Mouse (Mus musculus): ENCODE measurements around the gene Emsy.

The Emsy gene

GRCm38 (mm10) chr7:98542731-98543142, 113.8 kb downstream of the Emsy start:
- no peak for DNase-seq (ENCODE audit: low spot score in 2 of 2)

DNA sequence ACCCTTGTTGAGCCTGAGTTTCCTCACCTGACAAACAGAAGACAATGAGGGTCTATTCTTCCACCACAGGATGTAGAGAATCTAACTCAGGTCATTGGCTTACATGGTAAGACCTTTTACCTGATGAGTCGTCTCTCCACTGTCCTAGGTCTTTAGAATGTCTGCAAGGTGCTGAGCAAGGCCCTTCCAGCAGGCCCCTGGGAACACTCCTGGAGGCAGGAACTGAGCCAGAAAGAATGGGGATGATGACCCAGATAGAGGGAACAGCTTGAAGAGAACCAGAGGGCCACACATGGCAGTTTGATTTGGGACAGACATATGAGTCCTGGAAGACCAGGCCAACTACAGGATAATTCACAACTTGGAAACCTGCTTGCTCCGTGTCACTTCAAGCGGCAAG, 114.3 kb downstream of the Emsy start:
- no peak for DNase-seq (ENCODE audit: low spot score in 2 of 2)

DNA sequence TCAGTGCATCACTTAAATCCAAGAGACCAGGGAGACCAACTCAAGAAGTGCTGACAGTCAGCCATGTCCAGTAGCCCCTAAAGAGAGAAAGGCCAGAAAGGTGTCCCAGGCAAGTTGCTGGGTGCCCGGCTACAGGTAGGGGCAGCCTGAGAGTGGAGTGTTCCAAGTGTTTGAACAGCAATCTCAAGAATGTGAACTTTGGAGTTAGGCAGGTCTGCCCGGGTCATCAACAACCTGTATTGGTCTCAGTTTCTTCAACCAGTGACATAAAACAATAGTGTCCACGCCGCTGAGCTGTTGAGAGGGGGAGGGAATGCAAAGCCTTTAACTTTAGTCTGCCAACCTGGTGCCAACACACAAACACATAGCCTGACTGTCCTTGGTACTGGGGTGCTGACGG, 115.0 kb downstream of the Emsy start:
- no peak for DNase-seq (ENCODE audit: low spot score in 2 of 2)

GRCm38 (mm10) chr7:98540879-98541278, 115.7 kb downstream of the Emsy start:
- no peak for DNase-seq (ENCODE audit: low spot score in 2 of 2)

- DNase-seq (ENCODE audit: low spot score in 2 of 2) = no peak
Observed at GRCm38 (mm10) chr7:98537967-98538573, 118.5 kb downstream of the Emsy start.

GRCm38 (mm10) chr7:98537210-98537966, 119.2 kb downstream of the Emsy start:
- no peak for DNase-seq (ENCODE audit: low spot score in 2 of 2)
